Mouse (Mus musculus) neural tube, embryonic 11.5 days (tissue): ENCODE measurements at regions not wholly inside any gene's neighbourhood (a gene's known extent, or its start where the extent isn't known, plus 50 kb on each side); places are given as distances from the start of the nearest gene placed in this dataset.

Experiments used
- ATAC-seq: fragments of 200-750 bp; cut with Nextera tagmentation; 2 replicates; pipeline ENCODE4 v1.8.0; 2017; ENCODE audit warnings: moderate number of reproducible peaks, mild to moderate bottlenecking, moderate TSS enrichment, moderate library complexity; ENCODE audit not compliant: insufficient read depth, low FRiP score, low TSS enrichment
- DNase-seq: peaks from one replicate; pipeline ENCODE4 v3.0.0-alpha.2; 2015; ENCODE audit warnings: low spot score
- H3K27ac ChIP-seq: fragments of 300-500 bp; sonication (generic); 2 replicates; pipeline ENCODE4 v1.5.1; 2014; ENCODE audit warnings: low read depth, mild to moderate bottlenecking, low read length
- H3K27me3 ChIP-seq: fragments of 300-500 bp; sonication (generic); 2 replicates; pipeline ENCODE4 v1.6.1; 2014; ENCODE audit warnings: mild to moderate bottlenecking, low read length, mixed read lengths; ENCODE audit not compliant: control insufficient read depth, insufficient read depth
- H3K36me3 ChIP-seq: fragments of 300-500 bp; sonication (generic); 2 replicates; pipeline ENCODE4 v1.6.1; 2014; ENCODE audit warnings: mild to moderate bottlenecking, low read length, moderate library complexity, mixed read lengths; ENCODE audit not compliant: control insufficient read depth, insufficient read depth
- H3K4me1 ChIP-seq: fragments of 300-500 bp; sonication (generic); 2 replicates; pipeline ENCODE4 v1.6.1; 2014; ENCODE audit warnings: low read length, mixed read lengths; ENCODE audit not compliant: control insufficient read depth, insufficient read depth
- H3K4me2 ChIP-seq: fragments of 300-500 bp; sonication (generic); 2 replicates; pipeline ENCODE4 v1.6.1; 2014; ENCODE audit warnings: low read depth, mild to moderate bottlenecking, moderate library complexity
- H3K4me3 ChIP-seq: fragments of 300-500 bp; sonication (generic); 2 replicates; pipeline ENCODE4 v1.5.1; 2014; ENCODE audit warnings: low read depth, low read length
- H3K9ac ChIP-seq: fragments of 300-500 bp; sonication (generic); 2 replicates; pipeline ENCODE4 v1.6.1; 2014; ENCODE audit warnings: mild to moderate bottlenecking, low read length
- H3K9me3 ChIP-seq: fragments of 300-500 bp; sonication (generic); 2 replicates; pipeline ENCODE4 v1.6.1; 2016; ENCODE audit warnings: low read length; ENCODE audit not compliant: control insufficient read depth
- WGBS: fragments of 180-500 bp; shearing (Covaris S2); extraction: QIAGEN DNeasy Blood & Tissue Kit; methylation state at CpG from one replicate; pipeline ENCODE4 v1.1.7; 2014; 5-methylcytosine and 5-hydroxymethylcytosine counted together

GRCm38 (mm10) chr6:31222024-31222579, 176.4 kb upstream of the Mkln1 start:
- ATAC-seq (no peak), DNase-seq (no peak)
- WGBS: 88% methylated on average over 6 of the region's 6 CpGs
- Histone ChIP-seq H3K4me1 (peaks cover 11% of the 10 kb centered on the region; the same call in 1 of the 2 replicates), H3K4me2 (no peak overlapping the region), H3K27me3 (peaks cover 40% of the 10 kb centered on the region), H3K27ac (no peak overlapping the region), H3K36me3 (no peaks in the 10 kb centered on the region), H3K4me3 (no peak overlapping the region), H3K9me3 (no peaks in the 10 kb centered on the region), H3K9ac (no peak overlapping the region)

- no peaks in the 10 kb centered on the region for H3K27me3 ChIP-seq
- no peaks in the 10 kb centered on the region for H3K9me3 ChIP-seq
- 52% methylated on average over 5 of the region's 5 CpGs for WGBS
- no peak overlapping the region for H3K4me2 ChIP-seq
- H3K4me1 ChIP-seq: no peaks in the 10 kb centered on the region
- H3K9ac ChIP-seq: no peak overlapping the region
- no peak overlapping the region for H3K4me3 ChIP-seq
- H3K27ac ChIP-seq: no peak overlapping the region
- ATAC-seq (no peak), DNase-seq (no peak)
- no peaks in the 10 kb centered on the region for H3K36me3 ChIP-seq
Measured at GRCm38 (mm10) chr6:31227406-31227805, 171.1 kb upstream of the Mkln1 start.

- no peak overlapping the region for H3K4me3 ChIP-seq
- no peaks in the 10 kb centered on the region for H3K4me1 ChIP-seq
- H3K27ac ChIP-seq: no peak overlapping the region
- H3K27me3 ChIP-seq: no peaks in the 10 kb centered on the region
- no peak for DNase-seq
- no peak overlapping the region for H3K4me2 ChIP-seq
- no peaks in the 10 kb centered on the region for H3K9me3 ChIP-seq
- no peak overlapping the region for H3K9ac ChIP-seq
- 96% methylated on average over 1 of the region's 1 CpGs for WGBS
- ATAC-seq: no peak
- no peaks in the 10 kb centered on the region for H3K36me3 ChIP-seq
Measured at GRCm38 (mm10) chr6:31228061-31228460, 170.5 kb upstream of the Mkln1 start.

GRCm38 (mm10) chr6:31231821-31232220, 166.7 kb upstream of the Mkln1 start:
- Histone ChIP-seq H3K27ac (no peak overlapping the region), H3K4me1 (no peaks in the 10 kb centered on the region), H3K36me3 (no peaks in the 10 kb centered on the region), H3K9ac (no peak overlapping the region), H3K4me3 (no peak overlapping the region), H3K4me2 (no peak overlapping the region), H3K27me3 (no peaks in the 10 kb centered on the region), H3K9me3 (no peaks in the 10 kb centered on the region)
- 87% methylated on average over 4 of the region's 4 CpGs for WGBS
- no peak for DNase-seq
- ATAC-seq: no peak

- DNase-seq (peak; percentile 20), ATAC-seq (no peak)
- Histone ChIP-seq H3K36me3 (no peaks in the 10 kb centered on the region), H3K4me2 (no peak overlapping the region), H3K4me1 (no peaks in the 10 kb centered on the region), H3K9ac (no peak overlapping the region), H3K27me3 (no peaks in the 10 kb centered on the region), H3K9me3 (no peaks in the 10 kb centered on the region), H3K27ac (no peak overlapping the region), H3K4me3 (no peak overlapping the region)
- 50% methylated on average over 18 of the region's 18 CpGs for WGBS
Measured at GRCm38 (mm10) chr6:31233252-31233993, 165.1 kb upstream of the Mkln1 start.

GRCm38 (mm10) chr6:31240051-31240450, 158.5 kb upstream of the Mkln1 start:
- no peaks in the 10 kb centered on the region for H3K27me3 ChIP-seq
- no peak overlapping the region for H3K4me2 ChIP-seq
- ATAC-seq: no peak
- H3K4me3 ChIP-seq: no peak overlapping the region
- no peaks in the 10 kb centered on the region for H3K36me3 ChIP-seq
- no peak overlapping the region for H3K27ac ChIP-seq
- H3K9me3 ChIP-seq: no peaks in the 10 kb centered on the region
- H3K4me1 ChIP-seq: no peaks in the 10 kb centered on the region
- 11% methylated on average over 9 of the region's 9 CpGs for WGBS
- no peak overlapping the region for H3K9ac ChIP-seq
- DNase-seq: no peak

GRCm38 (mm10) chr6:31250526-31250925, 148.0 kb upstream of the Mkln1 start:
- ATAC-seq (no peak), DNase-seq (no peak)
- H3K9me3 ChIP-seq: no peaks in the 10 kb centered on the region
- H3K36me3 ChIP-seq: no peaks in the 10 kb centered on the region
- H3K4me2 ChIP-seq: no peak overlapping the region
- no peak overlapping the region for H3K27ac ChIP-seq
- H3K4me1 ChIP-seq: no peaks in the 10 kb centered on the region
- H3K27me3 ChIP-seq: no peaks in the 10 kb centered on the region
- 81% methylated on average over 2 of the region's 2 CpGs for WGBS
- H3K9ac ChIP-seq: no peak overlapping the region
- no peak overlapping the region for H3K4me3 ChIP-seq

GRCm38 (mm10) chr6:31253251-31253935, 145.1 kb upstream of the Mkln1 start:
- H3K36me3 ChIP-seq: no peaks in the 10 kb centered on the region
- H3K4me2 ChIP-seq: peak overlapping the region; percentile 7; the same call in 1 of the 2 replicates
- no peaks in the 10 kb centered on the region for H3K9me3 ChIP-seq
- no peak for ATAC-seq
- H3K4me1 ChIP-seq: no peaks in the 10 kb centered on the region
- H3K4me3 ChIP-seq: no peak overlapping the region
- 29% methylated on average over 15 of the region's 15 CpGs for WGBS
- DNase-seq: peak; percentile 45
- no peak overlapping the region for H3K27ac ChIP-seq
- no peak overlapping the region for H3K9ac ChIP-seq
- H3K27me3 ChIP-seq: no peaks in the 10 kb centered on the region
